Mouse (Mus musculus): ENCODE measurements around the gene Phf7. TPM values are rescaled to one million over a fixed set of nuclear protein-coding genes. Genes with fewer than 3 reads are reported as not detected.

The Phf7 gene
- polyA plus RNA-seq, 1 experiment, result 4.9 TPM

- peak within 1 kb of the TSS; percentile 76; the same call in 1 of the 2 replicates for H3K4me3 ChIP-seq (ENCODE audit: extremely low read depth, insufficient read depth, insufficient read length)
- H3K36me3 ChIP-seq (ENCODE audit: control insufficient read depth, insufficient read depth, low read length), result peaks cover 5% of the 10 kb centered on the region
- H3K27me3 ChIP-seq (ENCODE audit: control insufficient read depth, insufficient read depth, low read length), result no peaks in the 10 kb centered on the region
- no peak for TF ChIP-seq POLR2A (IDR thresholded peaks at IDR 0.05; ENCODE audit: low read depth, low read length)
- TF ChIP-seq CTCF (IDR thresholded peaks at IDR 0.05; ENCODE audit: extremely low read depth, insufficient read depth, insufficient read length, insufficient replicate concordance), result no peak
- H3K27ac ChIP-seq (ENCODE audit: insufficient read depth, low read length), result peak within 1 kb of the TSS; percentile 4; the same call in 1 of the 2 replicates
- WGBS, result 89% methylated on average over 2 of the region's 2 CpGs
- peaks cover 2% of the 10 kb centered on the region; the same call in 1 of the 2 replicates for H3K4me1 ChIP-seq (ENCODE audit: control insufficient read depth, insufficient read depth, insufficient read length)
- DNase-seq (ENCODE audit: low read depth in 1 of 2, low spot score in 2 of 2), result no peak
Observed at GRCm38 (mm10) chr14:31208084-31208483, 43.0 kb downstream of the Phf7 start, which contains the start of gene Tnnc1. Tnnc1 (plus strand) TSS chr14:31208312.

- WGBS, result 73% methylated on average over 13 of the region's 13 CpGs
- Histone ChIP-seq H3K36me3 (ENCODE audit: control insufficient read depth, insufficient read depth, low read length) (peaks cover 10% of the 10 kb centered on the region), H3K4me3 (ENCODE audit: extremely low read depth, insufficient read depth, insufficient read length) (peak overlapping the region; percentile 76), H3K27me3 (ENCODE audit: control insufficient read depth, insufficient read depth, low read length) (no peaks in the 10 kb centered on the region), H3K27ac (ENCODE audit: insufficient read depth, low read length) (peak overlapping the region; percentile 4; the same call in 1 of the 2 replicates), H3K4me1 (ENCODE audit: control insufficient read depth, insufficient read depth, insufficient read length) (peaks cover 2% of the 10 kb centered on the region; the same call in 1 of the 2 replicates)
- TF ChIP-seq POLR2A (IDR thresholded peaks at IDR 0.05; ENCODE audit: low read depth, low read length) (no peak), CTCF (IDR thresholded peaks at IDR 0.05; ENCODE audit: extremely low read depth, insufficient read depth, insufficient read length, insufficient replicate concordance) (no peak)
- DNase-seq (ENCODE audit: low read depth in 1 of 2, low spot score in 2 of 2), result no peak
Observed at GRCm38 (mm10) chr14:31207070-31207830, 43.9 kb downstream of the Phf7 start.

GRCm38 (mm10) chr14:31206472-31206981 lies 44.6 kb downstream of the Phf7 start:
- WGBS, result under 1% methylated on average over 46 of the region's 48 CpGs
- DNase-seq (ENCODE audit: low read depth in 1 of 2, low spot score in 2 of 2), result peak; percentile 84 to 95
- peaks cover 2% of the 10 kb centered on the region; the same call in 1 of the 2 replicates for H3K4me1 ChIP-seq (ENCODE audit: control insufficient read depth, insufficient read depth, insufficient read length)
- peak; percentile 85 for TF ChIP-seq POLR2A (IDR thresholded peaks at IDR 0.05; ENCODE audit: low read depth, low read length)
- no peak for TF ChIP-seq CTCF (IDR thresholded peaks at IDR 0.05; ENCODE audit: extremely low read depth, insufficient read depth, insufficient read length, insufficient replicate concordance)
- H3K27me3 ChIP-seq (ENCODE audit: control insufficient read depth, insufficient read depth, low read length), result no peaks in the 10 kb centered on the region
- peak overlapping the region; percentile 83 for H3K4me3 ChIP-seq (ENCODE audit: extremely low read depth, insufficient read depth, insufficient read length)
- peaks cover 15% of the 10 kb centered on the region for H3K36me3 ChIP-seq (ENCODE audit: control insufficient read depth, insufficient read depth, low read length)
- H3K27ac ChIP-seq (ENCODE audit: insufficient read depth, low read length), result peak overlapping the region; percentile 70

GRCm38 (mm10) chr14:31205562-31206467 lies 45.3 kb downstream of the Phf7 start:
- peak in 1 of 2 experiments; percentile 16 for DNase-seq (ENCODE audit: low read depth in 1 of 2, low spot score in 2 of 2)
- no peak for TF ChIP-seq CTCF (IDR thresholded peaks at IDR 0.05; ENCODE audit: extremely low read depth, insufficient read depth, insufficient read length, insufficient replicate concordance)
- TF ChIP-seq POLR2A (IDR thresholded peaks at IDR 0.05; ENCODE audit: low read depth, low read length), result no peak
- peak overlapping the region; percentile 83 for H3K4me3 ChIP-seq (ENCODE audit: extremely low read depth, insufficient read depth, insufficient read length)
- peaks cover 2% of the 10 kb centered on the region; the same call in 1 of the 2 replicates for H3K4me1 ChIP-seq (ENCODE audit: control insufficient read depth, insufficient read depth, insufficient read length)
- H3K27ac ChIP-seq (ENCODE audit: insufficient read depth, low read length), result peak overlapping the region; percentile 70
- H3K36me3 ChIP-seq (ENCODE audit: control insufficient read depth, insufficient read depth, low read length), result peaks cover 19% of the 10 kb centered on the region
- H3K27me3 ChIP-seq (ENCODE audit: control insufficient read depth, insufficient read depth, low read length), result no peaks in the 10 kb centered on the region
- 3% methylated on average over 39 of the region's 39 CpGs for WGBS

GRCm38 (mm10) chr14:31205244-31205561 lies 45.9 kb downstream of the Phf7 start:
- Histone ChIP-seq H3K4me3 (ENCODE audit: extremely low read depth, insufficient read depth, insufficient read length) (peak overlapping the region; percentile 83; the same call in 1 of the 2 replicates), H3K36me3 (ENCODE audit: control insufficient read depth, insufficient read depth, low read length) (peaks cover 23% of the 10 kb centered on the region), H3K27me3 (ENCODE audit: control insufficient read depth, insufficient read depth, low read length) (no peaks in the 10 kb centered on the region), H3K4me1 (ENCODE audit: control insufficient read depth, insufficient read depth, insufficient read length) (peaks cover 2% of the 10 kb centered on the region; the same call in 1 of the 2 replicates), H3K27ac (ENCODE audit: insufficient read depth, low read length) (no peak overlapping the region)
- 34% methylated on average over 8 of the region's 8 CpGs for WGBS
- TF ChIP-seq POLR2A (IDR thresholded peaks at IDR 0.05; ENCODE audit: low read depth, low read length), result no peak
- TF ChIP-seq CTCF (IDR thresholded peaks at IDR 0.05; ENCODE audit: extremely low read depth, insufficient read depth, insufficient read length, insufficient replicate concordance), result no peak
- DNase-seq (ENCODE audit: low read depth in 1 of 2, low spot score in 2 of 2), result no peak

- WGBS, result 74% methylated on average over 4 of the region's 4 CpGs
- TF ChIP-seq CTCF (IDR thresholded peaks at IDR 0.05; ENCODE audit: extremely low read depth, insufficient read depth, insufficient read length, insufficient replicate concordance) (no peak), POLR2A (IDR thresholded peaks at IDR 0.05; ENCODE audit: low read depth, low read length) (no peak)
- Histone ChIP-seq H3K4me3 (ENCODE audit: extremely low read depth, insufficient read depth, insufficient read length) (no peak overlapping the region), H3K36me3 (ENCODE audit: control insufficient read depth, insufficient read depth, low read length) (peaks cover 25% of the 10 kb centered on the region), H3K4me1 (ENCODE audit: control insufficient read depth, insufficient read depth, insufficient read length) (peaks cover 2% of the 10 kb centered on the region; the same call in 1 of the 2 replicates), H3K27ac (ENCODE audit: insufficient read depth, low read length) (0 out of 2 replicates have a peak overlapping the region, but pooled peaks have one; percentile 10), H3K27me3 (ENCODE audit: control insufficient read depth, insufficient read depth, low read length) (no peaks in the 10 kb centered on the region)
- no peak for DNase-seq (ENCODE audit: low read depth in 1 of 2, low spot score in 2 of 2)
Observed at GRCm38 (mm10) chr14:31204844-31205243, 46.3 kb downstream of the Phf7 start.

All from spleen, adult 2 months (tissue).